Mouse (Mus musculus) olfactory bulb, adult 2 months (tissue): ENCODE results near the gene Tacc3. TPM values are rescaled to one million over a fixed set of nuclear protein-coding genes. Genes with fewer than 3 reads are reported as not detected.

ENCODE experiments used
- H3K27ac ChIP-seq: fragments of 200-500 bp; 2 replicates; pipeline ENCODE4 v1.5.1; 2012; ENCODE audit warnings: low read depth, low read length; ENCODE audit not compliant: insufficient read depth
- H3K4me1 ChIP-seq: fragments of 200-500 bp; 2 replicates; pipeline ENCODE4 v1.6.1; 2012; ENCODE audit warnings: low read length; ENCODE audit not compliant: control insufficient read depth, insufficient read depth
- H3K4me3 ChIP-seq: fragments of 200-500 bp; 2 replicates; pipeline ENCODE4 v1.5.1; 2012; ENCODE audit warnings: mild to moderate bottlenecking, low read depth, low read length, moderate library complexity; ENCODE audit not compliant: insufficient read depth
- CTCF ChIP-seq: fragments of 200-500 bp; IDR thresholded peaks from 2 replicates; pipeline ENCODE4 v1.5.1; 2012; ENCODE audit warnings: low read depth, mild to moderate bottlenecking, low read length, moderate library complexity; ENCODE audit not compliant: insufficient read depth
- POLR2A ChIP-seq: fragments of 200-500 bp; IDR thresholded peaks from 2 replicates; pipeline ENCODE4 v1.6.1; 2012; ENCODE audit warnings: mild to moderate bottlenecking, low read depth, low read length, moderate library complexity; ENCODE audit not compliant: insufficient read depth
- WGBS: fragments of 180-500 bp; shearing (Covaris S2); methylation state at CpG from one replicate; pipeline ENCODE4 v1.1.7; 2018; 5-methylcytosine and 5-hydroxymethylcytosine counted together
- polyA plus RNA-seq: library from polyadenylated mRNA; stranded (reverse); fragments of >200 nt; gene quantifications from 2 replicates; pipeline ENCODE4 v1.2.4, GENCODE M21; 2012; ENCODE audit warnings: low replicate concordance; ENCODE audit not compliant: missing spikeins, insufficient read depth, insufficient read length

Tacc3 gene
- polyA plus RNA-seq, 1 experiment = not detected

GRCm38 (mm10) chr5:33630061-33630460 is 27.9 kb upstream of the Tacc3 start:
- 4% methylated on average over 9 of the region's 9 CpGs for WGBS
- TF ChIP-seq CTCF (no peak), POLR2A (no peak)
- peak overlapping the region; percentile 88 for H3K4me3 ChIP-seq
- H3K27ac ChIP-seq = peak overlapping the region; percentile 42
- peaks cover 7% of the 10 kb centered on the region for H3K4me1 ChIP-seq

DNA sequence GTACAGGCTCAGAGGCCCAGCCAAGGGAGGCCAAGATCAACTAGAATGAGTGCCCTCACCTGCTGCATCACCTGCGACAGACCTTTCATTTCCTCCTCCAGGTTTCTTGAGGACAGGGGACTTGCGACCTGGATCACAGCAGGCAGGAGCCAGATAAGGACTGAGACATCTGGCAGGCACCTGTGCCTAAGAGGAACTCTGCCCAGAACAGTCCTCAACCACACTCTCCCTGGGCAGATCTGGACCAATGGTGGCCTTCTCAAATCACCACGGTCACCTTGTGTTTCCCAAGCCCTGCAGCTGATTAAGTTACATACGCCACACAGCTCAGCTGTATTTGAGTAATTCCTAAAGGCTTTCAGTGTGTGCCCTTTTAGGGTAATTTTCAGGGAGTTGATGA is 27.3 kb upstream of the Tacc3 start:
- Histone ChIP-seq H3K27ac (no peak overlapping the region), H3K4me1 (peaks cover 7% of the 10 kb centered on the region), H3K4me3 (no peak overlapping the region)
- 84% methylated on average over 4 of the region's 4 CpGs for WGBS
- TF ChIP-seq CTCF = no peak
- TF ChIP-seq POLR2A = no peak

- peaks cover 7% of the 10 kb centered on the region for H3K4me1 ChIP-seq
- WGBS = 41% methylated on average over 1 of the region's 1 CpGs
- TF ChIP-seq POLR2A (no peak), CTCF (no peak)
- no peak overlapping the region for H3K4me3 ChIP-seq
- H3K27ac ChIP-seq = no peak overlapping the region
Observed at GRCm38 (mm10) chr5:33632526-33632925, 25.4 kb upstream of the Tacc3 start.

DNA sequence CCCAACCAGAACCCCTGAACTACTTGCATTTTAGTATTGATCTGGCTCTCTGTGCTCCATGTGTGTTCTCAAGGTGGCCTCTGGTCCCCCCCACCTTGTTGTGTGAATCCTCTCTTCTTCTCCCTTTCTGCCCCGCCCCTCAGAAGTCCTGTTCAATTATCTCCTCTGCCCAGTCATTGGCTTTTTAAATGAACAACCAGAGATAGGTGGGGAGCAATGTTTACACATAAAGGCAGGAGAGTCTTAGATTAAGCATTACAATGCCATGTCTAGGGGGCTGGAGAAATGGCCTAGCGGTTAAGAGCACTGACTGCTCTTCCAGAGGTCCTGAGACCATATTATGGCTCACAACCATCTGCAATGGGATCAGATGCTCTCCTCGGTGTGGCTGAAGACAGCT is 22.6 kb upstream of the Tacc3 start:
- 90% methylated on average over 3 of the region's 3 CpGs for WGBS
- no peak overlapping the region for H3K4me3 ChIP-seq
- TF ChIP-seq CTCF (no peak), POLR2A (no peak)
- H3K27ac ChIP-seq = no peak overlapping the region
- peaks cover 4% of the 10 kb centered on the region; the same call in 1 of the 2 replicates for H3K4me1 ChIP-seq

DNA sequence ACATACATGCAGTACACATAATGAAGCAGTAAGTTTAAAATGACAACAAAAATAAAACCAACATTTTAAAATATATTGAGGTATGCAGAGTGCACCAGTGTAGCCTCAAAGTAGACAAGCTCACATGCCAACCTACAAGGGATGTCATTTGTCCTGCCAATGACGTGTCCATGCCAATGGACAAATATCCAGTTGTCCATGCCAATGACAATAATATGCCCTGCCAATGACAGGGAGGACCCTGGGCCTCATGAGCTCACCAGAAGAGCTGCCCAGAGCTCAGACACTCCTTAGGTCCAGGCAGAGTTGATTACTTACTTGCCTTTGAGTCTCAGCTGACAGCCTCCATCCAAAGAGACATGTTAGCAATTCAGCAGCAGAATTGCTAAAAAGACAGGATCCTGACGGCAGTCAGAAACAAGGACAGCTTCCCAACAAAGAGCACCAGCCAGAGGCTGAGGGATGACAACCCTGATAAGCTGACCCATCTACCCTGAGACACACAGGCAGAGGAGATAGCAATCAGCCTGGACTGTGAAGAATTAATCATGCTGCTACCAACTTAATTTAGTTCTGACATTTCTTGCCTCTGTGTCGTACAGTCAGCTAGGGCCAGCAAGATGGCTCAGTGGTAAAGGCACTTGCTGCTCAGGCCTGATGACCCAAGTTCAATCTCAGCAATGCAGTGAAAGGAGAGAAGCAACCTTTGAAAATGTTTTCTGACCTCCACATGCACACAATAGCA is 20.1 kb upstream of the Tacc3 start:
- H3K4me3 ChIP-seq = no peak overlapping the region
- TF ChIP-seq CTCF = no peak
- TF ChIP-seq POLR2A = no peak
- WGBS = 86% methylated on average over 3 of the region's 3 CpGs

DNA sequence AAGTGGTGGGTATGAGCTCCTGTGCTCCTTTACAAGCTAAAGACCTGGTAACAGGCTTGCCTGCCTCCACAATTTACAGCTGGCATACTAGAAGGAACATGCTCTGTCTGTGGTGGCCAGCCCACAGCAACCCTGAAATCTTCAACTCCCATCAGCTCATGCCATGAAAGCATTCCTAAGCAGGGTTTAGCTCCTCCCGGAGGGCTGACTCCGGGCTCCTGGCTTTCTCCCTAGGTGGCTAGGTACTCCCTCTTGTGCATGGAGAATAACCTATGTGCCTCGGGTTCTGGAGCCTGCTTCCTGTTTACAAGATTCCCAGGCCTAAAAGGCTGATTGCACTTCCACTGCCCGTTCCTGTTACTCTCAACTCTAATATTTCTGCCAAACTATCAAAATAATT is 19.1 kb upstream of the Tacc3 start:
- no peak overlapping the region for H3K27ac ChIP-seq
- WGBS = 75% methylated on average over 4 of the region's 4 CpGs
- TF ChIP-seq CTCF (no peak), POLR2A (no peak)

More for the DNA sequence above, 20.1 kb upstream of the Tacc3 start:
- H3K4me1 ChIP-seq = no peaks in the 10 kb centered on the region
- no peak overlapping the region for H3K27ac ChIP-seq

DNA sequence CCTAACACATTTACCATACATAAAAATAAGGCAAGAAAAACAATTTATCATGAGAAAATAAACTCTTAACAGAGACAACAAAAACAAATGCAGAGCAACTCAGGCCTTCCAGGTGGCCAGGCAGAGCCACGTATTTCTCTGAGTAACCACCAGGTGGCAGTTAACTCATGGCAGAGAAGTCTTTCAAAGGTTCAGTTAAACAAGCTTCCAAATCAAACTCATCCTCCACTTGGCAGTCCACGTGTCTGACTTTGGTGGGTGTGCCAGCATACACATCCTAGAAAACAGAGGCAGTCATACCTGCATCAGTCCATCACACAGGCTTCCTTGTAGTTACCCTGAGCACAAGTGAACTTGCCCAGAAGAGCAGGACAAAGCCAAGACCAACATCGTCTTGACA is 17.3 kb upstream of the Tacc3 start:
- Histone ChIP-seq H3K4me3 (no peak overlapping the region), H3K27ac (no peak overlapping the region), H3K4me1 (no peaks in the 10 kb centered on the region)
- no peak for TF ChIP-seq CTCF
- TF ChIP-seq POLR2A = no peak
- 30% methylated on average over 3 of the region's 3 CpGs for WGBS

More for the DNA sequence above, 19.1 kb upstream of the Tacc3 start:
- Histone ChIP-seq H3K4me1 (no peaks in the 10 kb centered on the region), H3K4me3 (no peak overlapping the region)

- H3K4me1 ChIP-seq = peaks cover 9% of the 10 kb centered on the region; the same call in 1 of the 2 replicates
- TF ChIP-seq POLR2A (no peak), CTCF (no peak)
- H3K27ac ChIP-seq = no peak overlapping the region
- WGBS = 5% methylated on average over 2 of the region's 2 CpGs
- no peak overlapping the region; the same call in 1 of the 2 replicates for H3K4me3 ChIP-seq
Observed at GRCm38 (mm10) chr5:33651017-33651416, 6.9 kb upstream of the Tacc3 start.

DNA sequence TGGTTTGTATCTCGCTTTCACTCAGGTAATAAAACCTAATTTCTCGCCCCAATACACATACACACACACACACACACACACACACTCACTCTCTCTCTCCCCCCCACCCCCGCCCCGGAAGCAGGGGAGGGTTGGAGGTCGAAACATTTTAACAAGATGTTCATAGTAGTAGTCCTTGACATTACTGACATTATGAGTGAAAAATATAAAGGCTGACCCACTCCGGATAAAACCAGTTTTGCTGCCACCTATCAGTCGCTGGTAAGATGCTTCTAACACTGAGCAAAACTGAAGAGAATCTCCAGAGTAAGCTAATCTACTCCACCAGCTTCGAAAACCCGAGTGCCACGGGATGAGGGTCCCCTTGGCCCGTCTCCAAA is 6.4 kb upstream of the Tacc3 start:
- Histone ChIP-seq H3K4me3 (peak overlapping the region; percentile 80), H3K27ac (no peak overlapping the region), H3K4me1 (peaks cover 9% of the 10 kb centered on the region; the same call in 1 of the 2 replicates)
- TF ChIP-seq CTCF (no peak), POLR2A (no peak)
- 2% methylated on average over 11 of the region's 11 CpGs for WGBS
